Comparison of ENCODE assay signal across 8 mouse cellular contexts in the genomic region with DNA sequence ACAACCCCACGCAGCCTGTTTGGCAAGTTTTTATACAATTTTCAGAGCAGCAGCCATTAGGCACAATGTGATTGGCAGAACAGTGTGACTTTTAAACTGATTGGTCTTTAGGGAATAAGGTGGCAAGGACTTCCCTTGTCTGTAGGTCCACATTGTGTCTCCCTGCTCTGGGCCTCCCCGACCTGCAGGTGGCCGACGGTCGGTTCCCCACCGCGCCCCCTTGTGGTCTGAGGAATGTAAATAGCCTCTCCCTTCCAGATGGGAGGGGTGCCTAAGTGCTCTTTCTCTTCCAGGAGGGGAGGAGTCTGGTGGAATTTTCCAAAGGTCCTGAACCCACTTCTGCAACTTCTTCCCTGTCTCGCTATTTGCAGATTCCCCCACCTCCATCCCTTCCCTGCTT. TPM values are rescaled to one million over a fixed set of nuclear protein-coding genes. Genes with fewer than 3 reads are reported as not detected.
A peak's percentile ranks its signal among the peaks of the same experiment; 100 is the strongest.
DNase-seq lines count a peak whose midpoint lies in the region; ATAC-seq and TF ChIP-seq lines count a peak whose summit lies in the region.
"Not testable (repeated sequence)": the region's sequence is repeated elsewhere in the genome, so short reads cannot be mapped to it uniquely, and the experiment has no call there.

No protein-coding gene starts in this region.

- H3K4me3 ChIP-seq in bone marrow, adult 2 months (replicated peaks; ENCODE audit: control insufficient read depth, low read depth, low read length); embryonic facial prominence, embryonic 11.5 days (ENCODE audit: low read depth, low read length); heart, embryonic 16.5 days (ENCODE audit: low read length); stomach, postnatal 0 days (ENCODE audit: low read depth, low read length): not testable (repeated sequence)

- not testable (repeated sequence) for ATAC-seq in embryonic facial prominence, embryonic 11.5 days (replicated peaks; ENCODE audit: insufficient number of reproducible peaks, low FRiP score, low TSS enrichment, low read depth)
- ATAC-seq in heart, embryonic 16.5 days (replicated peaks; ENCODE audit: extremely low read depth, insufficient read depth, low FRiP score), result 0 out of 2 replicates have a peak, but pooled peaks have one; percentile 50
- peak; percentile 74 for ATAC-seq in stomach, postnatal 0 days (ENCODE audit: low FRiP score, low TSS enrichment)

- not testable (repeated sequence) for H3K9ac ChIP-seq in embryonic facial prominence, embryonic 11.5 days (replicated peaks; ENCODE audit: low read length); heart, embryonic 16.5 days (ENCODE audit: low read length); stomach, postnatal 0 days (ENCODE audit: low read length)

- DNase-seq in CD8-positive naive resting alpha-beta T cell, adult 2 months (ENCODE audit: low read depth in 2 of 2, low spot score in 2 of 2), result peak; percentile 18 to 40
- DNase-seq in embryonic facial prominence, embryonic 11.5 days (ENCODE audit: low spot score), result peak; percentile 83
- DNase-seq in kidney, postnatal 36 days, result peak; percentile 64 to 90
- DNase-seq in lung, adult 18-20 months, result peak; percentile 53 to 64
- peak; percentile 35 for DNase-seq in ovary, adult 18-20 months (ENCODE audit: low spot score)
- peak; percentile 84 for DNase-seq in stomach, postnatal 0 days (ENCODE audit: low spot score)

- not testable (repeated sequence) for TF ChIP-seq POLR2A in bone marrow, adult 2 months (IDR thresholded peaks at IDR 0.05; ENCODE audit: borderline replicate concordance, control insufficient read depth, low read depth, low read length)

- not testable (repeated sequence) for H3K9me3 ChIP-seq in embryonic facial prominence, embryonic 11.5 days (replicated peaks; ENCODE audit: control insufficient read depth, low read length); heart, embryonic 16.5 days (replicated peaks; ENCODE audit: control insufficient read depth, low read length); stomach, postnatal 0 days (ENCODE audit: control insufficient read depth, low read length)

- TF ChIP-seq CTCF in bone marrow, adult 2 months (IDR thresholded peaks at IDR 0.05; ENCODE audit: control insufficient read depth, insufficient read depth, low read length), result peak; percentile 69
- TF ChIP-seq CTCF in stomach, postnatal 0 days (IDR thresholded peaks at IDR 0.05; ENCODE audit: low read depth), result peak; percentile 87

- TF ChIP-seq EP300 in stomach, postnatal 0 days (optimal IDR thresholded peaks at IDR 0.05), result not testable (repeated sequence)

- not testable (repeated sequence) for H3K27ac ChIP-seq in bone marrow, adult 2 months (ENCODE audit: control insufficient read depth, insufficient read depth, low read depth, low read length, poor library complexity); embryonic facial prominence, embryonic 11.5 days (replicated peaks; ENCODE audit: low read depth, low read length); heart, embryonic 16.5 days (ENCODE audit: low read length); stomach, postnatal 0 days (replicated peaks)

- not testable (repeated sequence) for H3K36me3 ChIP-seq in embryonic facial prominence, embryonic 11.5 days (replicated peaks; ENCODE audit: control insufficient read depth, insufficient read depth, low read depth, low read length); heart, embryonic 16.5 days (ENCODE audit: control insufficient read depth, insufficient read depth); stomach, postnatal 0 days (ENCODE audit: control insufficient read depth, insufficient read depth, low read length)

- H3K4me2 ChIP-seq in embryonic facial prominence, embryonic 11.5 days (ENCODE audit: low read depth, low read length); heart, embryonic 16.5 days (ENCODE audit: low read depth, low read length); stomach, postnatal 0 days (replicated peaks; ENCODE audit: low read depth): not testable (repeated sequence)

- not testable (repeated sequence) for H3K27me3 ChIP-seq in embryonic facial prominence, embryonic 11.5 days (ENCODE audit: control insufficient read depth, insufficient read depth, low read length); stomach, postnatal 0 days (ENCODE audit: control insufficient read depth, insufficient read depth, low read length)
- peaks cover 23% of the 10 kb centered on the region for H3K27me3 ChIP-seq in heart, embryonic 16.5 days (ENCODE audit: control insufficient read depth, insufficient read depth, low read length)

- WGBS in bone marrow, adult 2 months, result 12% methylated on average over 8 of the region's 8 CpGs
- 8% methylated on average over 8 of the region's 8 CpGs for WGBS in embryonic facial prominence, embryonic 11.5 days
- WGBS in heart, embryonic 16.5 days, result 7% methylated on average over 8 of the region's 8 CpGs
- 8% methylated on average over 8 of the region's 8 CpGs for WGBS in stomach, postnatal 0 days

- H3K4me1 ChIP-seq in bone marrow, adult 2 months (ENCODE audit: control insufficient read depth, insufficient read depth, low read length); embryonic facial prominence, embryonic 11.5 days (ENCODE audit: control insufficient read depth, insufficient read depth, low read length); heart, embryonic 16.5 days (ENCODE audit: control insufficient read depth, insufficient read depth, low read length); stomach, postnatal 0 days (replicated peaks; ENCODE audit: control insufficient read depth, insufficient read depth): not testable (repeated sequence)

RNA-seq across cellular contexts. Expression of gene Prr5, which starts 52.5 kb away (rescaled TPM):
- 3.4 and 8.8 TPM in 2 replicates for polyA plus RNA-seq in bone marrow, adult 2 months (2011; ENCODE audit: insufficient read depth, insufficient read length, low replicate concordance, missing spikeins)
- 11.4 and 11.8 TPM in 2 replicates for polyA plus RNA-seq in embryonic facial prominence, embryonic 11.5 days (2014; fragmentation: Nextera tagmentation; extraction: Ambion mirVana)
- 11.3 and 14.8 TPM in 2 replicates for polyA plus RNA-seq in heart, embryonic 16.5 days (2015; fragmentation: Nextera tagmentation; extraction: Ambion mirVana)
- polyA plus RNA-seq in stomach, postnatal 0 days (2015; fragmentation: Nextera tagmentation; extraction: Ambion mirVana), result 18.2 and 20.3 TPM in 2 replicates

RNA-seq across cellular contexts. Expression of gene Rtl6, which starts 59.3 kb away (rescaled TPM):
- 0.90 and 2.1 TPM in 2 replicates for polyA plus RNA-seq in bone marrow, adult 2 months (2011; ENCODE audit: insufficient read depth, insufficient read length, low replicate concordance, missing spikeins)
- 12.7 and 16.1 TPM in 2 replicates for polyA plus RNA-seq in embryonic facial prominence, embryonic 11.5 days (2014; fragmentation: Nextera tagmentation; extraction: Ambion mirVana)
- polyA plus RNA-seq in heart, embryonic 16.5 days (2015; fragmentation: Nextera tagmentation; extraction: Ambion mirVana), result 9.7 and 9.9 TPM in 2 replicates
- polyA plus RNA-seq in stomach, postnatal 0 days (2015; fragmentation: Nextera tagmentation; extraction: Ambion mirVana), result 3.5 and 3.8 TPM in 2 replicates

Comparison
In these comparisons a context has a peak if more than half of its experiments do, and no peak if none do; other contexts are left out.
1. DNase-seq: peak in every context shown above with its lines; median percentile 84 in stomach, postnatal 0 days; 83 in embryonic facial prominence, embryonic 11.5 days; 77 in kidney, postnatal 36 days; 58 in lung, adult 18-20 months; 35 in ovary, adult 18-20 months; 29 in CD8-positive naive resting alpha-beta T cell, adult 2 months.